Mouse (Mus musculus) Patski (cell line): ENCODE results near the gene Heatr3. TPM values are rescaled to one million over a fixed set of nuclear protein-coding genes. Genes with fewer than 3 reads are reported as not detected.
A peak's percentile ranks its signal among the peaks of the same experiment; 100 is the strongest.

Experiments
- ATAC-seq: fragments of 100-300 bp; one replicate; pipeline ENCODE4 v1.8.0; 2021
- CTCF ChIA-PET: fragments of 350-600 bp; sonication (Branson Sonifier 250); formaldehyde crosslinking; loops from one replicate; lab custom pipeline; 2022; ENCODE audit warnings: inconsistent platforms; lab: Charles Lee
- POLR2A ChIA-PET: fragments of 350-600 bp; sonication (Branson Sonifier 250); formaldehyde crosslinking; loops from one replicate; lab custom pipeline; 2022; ENCODE audit warnings: antibody characterized with exemption, inconsistent platforms; lab: Charles Lee
- DNase-seq: peaks from one replicate; pipeline ENCODE4 v3.0.0-alpha.2; 2011; ENCODE audit warnings: low read depth, low spot score
- H3K27me3 ChIP-seq: fragments of 371-371 bp; one replicate; pipeline ENCODE4 v1.5.1; 2021
- CTCF ChIP-seq: fragments of 100-300 bp; IDR thresholded peaks from one replicate; pipeline ENCODE4 v1.5.1; 2021
- in situ Hi-C: fragments of 300-500 bp; cut with MboI; formaldehyde crosslinking; loops from 3 replicates; pipeline ENCODE4 v1.11.1; 2018; ENCODE audit warnings: low pct_unique_long_range_greater_than_20kb, mixed read lengths
- polyA plus RNA-seq: library from polyadenylated mRNA; unstranded; gene quantifications from one replicate; pipeline ENCODE4 v1.2.3, GENCODE M21; 2021

Heatr3 gene
- polyA plus RNA-seq, 1 experiment from 2014 or later: 49.3 TPM

DNA sequence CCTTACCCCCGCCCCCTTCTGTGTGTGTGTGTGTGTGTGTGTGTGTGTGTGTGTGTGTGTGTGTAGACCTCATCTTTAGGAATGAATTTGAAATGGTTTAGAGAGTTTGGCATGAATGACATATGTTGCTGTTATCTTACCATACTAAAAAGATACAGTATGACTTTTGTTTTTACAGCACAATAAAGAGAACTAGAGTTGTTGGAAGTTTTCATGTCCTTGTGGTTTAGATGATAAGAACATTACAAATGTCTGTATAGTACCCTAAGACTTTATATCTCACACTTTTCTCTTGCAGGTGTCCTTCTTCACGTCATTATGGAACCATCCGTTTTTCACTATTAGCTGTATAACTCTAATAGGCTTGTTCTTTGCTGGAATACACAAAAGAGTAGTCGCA lies 8.3 kb upstream of the Heatr3 start:
- DNase-seq (no peak), ATAC-seq (no peak)
- H3K27me3 ChIP-seq: no peaks in the 10 kb centered on the region
- CTCF ChIA-PET: interaction anchor here (0.9 kb wide), 1 partner anchor 10 kb away, joined by 4 read pairs; no protein-coding TSS in a partner anchor
- in situ Hi-C loops: no loop called here
- POLR2A ChIA-PET: interaction anchor here (0.8 kb wide), 1 partner anchor 216 kb away, joined by 3 read pairs; no protein-coding TSS in a partner anchor
- no peak for TF ChIP-seq CTCF

DNA sequence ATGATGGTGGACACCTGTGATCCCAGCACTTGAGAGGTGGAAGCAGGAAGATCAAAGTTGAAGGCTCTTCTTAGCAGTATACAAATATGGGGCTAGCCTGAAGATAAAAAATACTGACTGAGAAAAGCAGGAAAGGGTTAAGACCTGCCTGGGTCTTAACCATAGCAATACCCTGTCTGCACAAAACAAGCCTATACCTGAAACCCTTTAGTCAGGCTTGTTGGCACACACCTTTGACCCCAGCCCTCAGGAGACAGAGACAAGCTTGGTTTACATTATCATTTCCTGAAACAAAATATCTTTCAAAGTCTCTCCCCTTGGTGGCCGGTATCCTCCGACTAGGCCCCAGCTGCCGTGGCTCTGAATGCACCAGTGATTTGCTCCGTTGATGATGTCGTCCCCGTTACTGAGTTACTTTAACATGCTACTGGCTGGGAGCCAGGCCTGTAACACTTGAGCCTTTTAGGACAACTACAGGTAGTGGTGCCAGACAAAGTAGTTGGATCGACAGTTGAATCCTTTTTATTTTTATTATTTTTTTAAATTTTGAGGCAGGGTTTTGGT lies 6.8 kb upstream of the Heatr3 start:
- H3K27me3 ChIP-seq: no peaks in the 10 kb centered on the region
- no peak for TF ChIP-seq CTCF
- DNase-seq: no peak
- in situ Hi-C loops: no loop called here
- ATAC-seq: no peak
- CTCF ChIA-PET: no interaction called here
- POLR2A ChIA-PET: no interaction called here

DNA sequence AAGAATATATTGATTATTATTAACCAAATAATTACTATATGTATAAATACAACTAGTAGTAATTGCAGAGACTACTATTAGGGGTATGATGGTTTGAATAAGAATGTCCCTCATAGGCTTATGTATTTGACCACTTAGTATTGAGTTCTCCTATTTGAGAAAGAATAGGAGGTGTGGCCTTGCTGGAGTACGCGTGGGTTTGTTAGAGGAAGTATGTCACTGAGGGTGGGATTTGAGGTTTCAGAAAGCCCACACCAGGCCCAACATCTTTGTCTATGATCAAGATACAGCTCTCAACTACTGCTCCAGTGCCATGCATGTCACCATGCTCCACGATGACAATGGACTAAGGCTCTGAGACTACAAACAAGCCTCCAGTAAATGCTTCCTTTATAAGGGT lies 1.6 kb downstream of the Heatr3 start:
- no peak for ATAC-seq
- TF ChIP-seq CTCF: no peak
- in situ Hi-C loops: no loop called here
- CTCF ChIA-PET: no interaction called here
- POLR2A ChIA-PET: no interaction called here
- no peaks in the 10 kb centered on the region for H3K27me3 ChIP-seq
- no peak for DNase-seq

GRCm38 (mm10) chr8:88141629-88142028 lies 4.0 kb downstream of the Heatr3 start:
- POLR2A ChIA-PET: no interaction called here
- in situ Hi-C loops: no loop called here
- no peak for DNase-seq
- ATAC-seq: no peak
- CTCF ChIA-PET: no interaction called here
- H3K27me3 ChIP-seq: no peaks in the 10 kb centered on the region
- TF ChIP-seq CTCF: no peak

DNA sequence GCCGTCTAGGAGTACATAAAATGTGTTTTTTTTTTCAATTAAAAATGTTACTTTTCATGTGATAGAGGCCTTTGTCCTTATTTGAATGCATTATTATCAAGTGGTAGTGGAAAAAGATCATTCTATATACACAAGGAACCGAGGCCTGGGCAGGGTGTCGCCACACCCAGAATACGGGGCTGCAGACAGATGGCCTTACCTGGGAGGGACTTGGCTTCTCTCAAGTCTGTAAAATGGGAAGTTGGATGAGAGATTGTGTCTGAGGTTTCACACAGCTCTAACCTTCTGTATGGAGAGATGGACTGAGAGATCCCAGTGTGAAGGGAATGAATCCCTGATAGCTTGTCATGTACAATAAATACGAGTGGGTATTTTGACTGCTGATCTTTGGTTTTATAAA lies 6.4 kb downstream of the Heatr3 start:
- no peaks in the 10 kb centered on the region for H3K27me3 ChIP-seq
- ChIA-PET POLR2A (no interaction called here), CTCF (interaction anchor here (1.0 to 1.6 kb wide), 2 partner anchors 12 to 18 kb away, joined by 3 to 4 read pairs; no protein-coding TSS in a partner anchor)
- no peak for TF ChIP-seq CTCF
- ATAC-seq: no peak
- no peak for DNase-seq
- in situ Hi-C loops: no loop called here

GRCm38 (mm10) chr8:88150910-88151371 lies 13.3 kb downstream of the Heatr3 start:
- DNase-seq (no peak), ATAC-seq (no peak)
- no peaks in the 10 kb centered on the region for H3K27me3 ChIP-seq
- TF ChIP-seq CTCF: no peak
- in situ Hi-C loops: no loop called here
- POLR2A ChIA-PET: no interaction called here
- CTCF ChIA-PET: interaction anchor here (1.0 to 4.2 kb wide), 3 partner anchors 11 to 22 kb away, joined by 3 to 17 read pairs (median 3); no protein-coding TSS in a partner anchor

GRCm38 (mm10) chr8:88160237-88160995 lies 22.8 kb downstream of the Heatr3 start:
- no peak for TF ChIP-seq CTCF
- ATAC-seq: no peak
- DNase-seq: no peak

GRCm38 (mm10) chr8:88161439-88161838 lies 23.8 kb downstream of the Heatr3 start:
- in situ Hi-C loops: no loop called here
- POLR2A ChIA-PET: interaction anchor here (0.9 kb wide), 1 partner anchor 44 kb away, joined by 3 read pairs; no protein-coding TSS in a partner anchor
- no peak for DNase-seq
- peak; percentile 73 for ATAC-seq
- H3K27me3 ChIP-seq: no peaks in the 10 kb centered on the region
- peak; percentile 84 for TF ChIP-seq CTCF
- CTCF ChIA-PET: interaction anchor here (0.8 to 2.7 kb wide), 14 partner anchors 9 to 90 kb away, joined by 3 to 20 read pairs (median 4); no protein-coding TSS in a partner anchor

More at GRCm38 (mm10) chr8:88160237-88160995, 22.8 kb downstream of the Heatr3 start:
- ChIA-PET CTCF (interaction anchor here (1.0 to 2.7 kb wide), 3 partner anchors 11 to 40 kb away, joined by 3 to 20 read pairs (median 8); no protein-coding TSS in a partner anchor), POLR2A (interaction anchor here (0.9 kb wide), 1 partner anchor 43 kb away, joined by 3 read pairs; no protein-coding TSS in a partner anchor)
- in situ Hi-C loops: no loop called here
- H3K27me3 ChIP-seq: no peaks in the 10 kb centered on the region

GRCm38 (mm10) chr8:88175264-88175663 lies 37.6 kb downstream of the Heatr3 start:
- no peak for TF ChIP-seq CTCF
- DNase-seq (no peak), ATAC-seq (no peak)
- POLR2A ChIA-PET: no interaction called here
- in situ Hi-C loops: no loop called here
- no peaks in the 10 kb centered on the region for H3K27me3 ChIP-seq
- CTCF ChIA-PET: interaction anchor here (1.4 kb wide), 1 partner anchor 13 kb away, joined by 4 read pairs; no protein-coding TSS in a partner anchor

GRCm38 (mm10) chr8:88177291-88177690 lies 39.6 kb downstream of the Heatr3 start:
- CTCF ChIA-PET: interaction anchor here (0.6 kb wide), 1 partner anchor 155 kb away, joined by 3 read pairs; no protein-coding TSS in a partner anchor
- POLR2A ChIA-PET: no interaction called here
- H3K27me3 ChIP-seq: no peaks in the 10 kb centered on the region
- DNase-seq: no peak
- no peak for ATAC-seq
- TF ChIP-seq CTCF: no peak
- in situ Hi-C loops: no loop called here
